Mouse (Mus musculus) small intestine, adult 2 months (tissue): ENCODE measurements around the gene Slc7a5. TPM values are rescaled to one million over a fixed set of nuclear protein-coding genes. Genes with fewer than 3 reads are reported as not detected.

Source experiments
- H3K27ac ChIP-seq: fragments of 200-500 bp; 2 replicates; pipeline ENCODE4 v1.5.1; 2012; ENCODE audit warnings: low read depth, low read length, control low read depth, inconsistent platforms; ENCODE audit not compliant: insufficient read depth
- H3K27me3 ChIP-seq: fragments of 200-500 bp; 2 replicates; pipeline ENCODE4 v1.6.1; 2012; ENCODE audit warnings: mild to moderate bottlenecking, moderate library complexity, low read length, inconsistent platforms; ENCODE audit not compliant: control insufficient read depth, insufficient read depth
- H3K36me3 ChIP-seq: fragments of 200-500 bp; 2 replicates; pipeline ENCODE4 v1.6.1; 2012; ENCODE audit warnings: mild to moderate bottlenecking, low read length, control low read depth, inconsistent platforms; ENCODE audit not compliant: control insufficient read depth, insufficient read depth
- H3K4me1 ChIP-seq: fragments of 200-500 bp; 2 replicates; pipeline ENCODE4 v1.6.1; 2012; ENCODE audit warnings: low read length, inconsistent platforms, mixed read lengths; ENCODE audit not compliant: control insufficient read depth, insufficient read depth, insufficient read length
- H3K4me3 ChIP-seq: fragments of 200-500 bp; 2 replicates; pipeline ENCODE4 v1.5.1; 2012; ENCODE audit warnings: low read depth, mild to moderate bottlenecking, control low read depth, inconsistent platforms, low read length, moderate library complexity
- CTCF ChIP-seq: fragments of 200-500 bp; IDR thresholded peaks from 2 replicates; pipeline ENCODE4 v1.5.1; 2012; ENCODE audit warnings: low read depth, mild to moderate bottlenecking, control low read depth, inconsistent platforms, low read length, moderate library complexity, mixed read lengths; ENCODE audit not compliant: insufficient replicate concordance, insufficient read length; ENCODE audit errors: extremely low read depth
- POLR2A ChIP-seq: fragments of 200-500 bp; IDR thresholded peaks from 2 replicates; pipeline ENCODE4 v1.6.1; 2012; ENCODE audit warnings: low read depth, mild to moderate bottlenecking, control low read depth, inconsistent platforms, low read length, moderate library complexity
- WGBS: fragments of 180-500 bp; shearing (Covaris S2); methylation state at CpG from one replicate; pipeline ENCODE4 v1.1.7; 2018; 5-methylcytosine and 5-hydroxymethylcytosine counted together
- polyA plus RNA-seq: library from polyadenylated mRNA; depleted of rRNA; stranded (reverse); fragments of >200 nt; gene quantifications from 2 replicates; pipeline ENCODE4 v1.2.3, GENCODE M21; 2012

Gene Slc7a5
- polyA plus RNA-seq, 1 experiment, result 11.5 TPM

GRCm38 (mm10) chr8:121871833-121872440 is 35.6 kb downstream of the Slc7a5 start:
- 10% methylated on average over 10 of the region's 10 CpGs for WGBS

GRCm38 (mm10) chr8:121870190-121870589 is 37.3 kb downstream of the Slc7a5 start:
- H3K4me1 ChIP-seq, result no peaks in the 10 kb centered on the region
- TF ChIP-seq CTCF (no peak), POLR2A (no peak)
- no peak overlapping the region for H3K4me3 ChIP-seq
- no peak overlapping the region for H3K27ac ChIP-seq
- WGBS, result 77% methylated on average over 2 of the region's 2 CpGs
- no peaks in the 10 kb centered on the region for H3K36me3 ChIP-seq
- H3K27me3 ChIP-seq, result no peaks in the 10 kb centered on the region

More at GRCm38 (mm10) chr8:121871833-121872440, 35.6 kb downstream of the Slc7a5 start:
- no peaks in the 10 kb centered on the region for H3K27me3 ChIP-seq
- no peaks in the 10 kb centered on the region for H3K4me1 ChIP-seq
- no peaks in the 10 kb centered on the region for H3K36me3 ChIP-seq
- TF ChIP-seq CTCF (no peak), POLR2A (no peak)
- no peak overlapping the region for H3K4me3 ChIP-seq
- H3K27ac ChIP-seq, result no peak overlapping the region

- WGBS, result 62% methylated on average over 7 of the region's 7 CpGs
- TF ChIP-seq CTCF (no peak), POLR2A (no peak)
- H3K27ac ChIP-seq, result no peak overlapping the region
- no peaks in the 10 kb centered on the region for H3K4me1 ChIP-seq
- H3K36me3 ChIP-seq, result no peaks in the 10 kb centered on the region
- no peaks in the 10 kb centered on the region for H3K27me3 ChIP-seq
- H3K4me3 ChIP-seq, result no peak overlapping the region
These were observed 38.6 kb downstream of the Slc7a5 start for GRCm38 (mm10) chr8:121868896-121869295.

- Histone ChIP-seq H3K4me3 (no peak overlapping the region), H3K4me1 (no peaks in the 10 kb centered on the region), H3K27me3 (no peaks in the 10 kb centered on the region), H3K36me3 (no peaks in the 10 kb centered on the region), H3K27ac (no peak overlapping the region)
- TF ChIP-seq POLR2A, result no peak
- no peak for TF ChIP-seq CTCF
- WGBS, result 90% methylated on average over 5 of the region's 5 CpGs
These were observed 39.3 kb downstream of the Slc7a5 start for GRCm38 (mm10) chr8:121868196-121868595.

GRCm38 (mm10) chr8:121865356-121865755 is 42.1 kb downstream of the Slc7a5 start:
- Histone ChIP-seq H3K4me1 (no peaks in the 10 kb centered on the region), H3K36me3 (no peaks in the 10 kb centered on the region), H3K27me3 (no peaks in the 10 kb centered on the region), H3K4me3 (no peak overlapping the region), H3K27ac (no peak overlapping the region)
- 48% methylated on average over 8 of the region's 8 CpGs for WGBS
- no peak for TF ChIP-seq CTCF
- TF ChIP-seq POLR2A, result no peak

- Histone ChIP-seq H3K27ac (no peak overlapping the region), H3K4me1 (no peaks in the 10 kb centered on the region), H3K27me3 (no peaks in the 10 kb centered on the region), H3K4me3 (no peak overlapping the region), H3K36me3 (no peaks in the 10 kb centered on the region)
- 20% methylated on average over 12 of the region's 12 CpGs for WGBS
- TF ChIP-seq POLR2A (no peak), CTCF (no peak)
These were observed 45.5 kb downstream of the Slc7a5 start for GRCm38 (mm10) chr8:121861806-121862548.

GRCm38 (mm10) chr8:121861276-121861675 is 46.2 kb downstream of the Slc7a5 start:
- no peak overlapping the region for H3K27ac ChIP-seq
- no peak overlapping the region for H3K4me3 ChIP-seq
- no peaks in the 10 kb centered on the region for H3K36me3 ChIP-seq
- TF ChIP-seq POLR2A (no peak), CTCF (no peak)
- H3K4me1 ChIP-seq, result no peaks in the 10 kb centered on the region
- WGBS, result 46% methylated on average over 6 of the region's 6 CpGs
- no peaks in the 10 kb centered on the region for H3K27me3 ChIP-seq

GRCm38 (mm10) chr8:121857747-121858146 is 49.7 kb downstream of the Slc7a5 start:
- Histone ChIP-seq H3K27ac (no peak overlapping the region), H3K4me1 (no peaks in the 10 kb centered on the region), H3K4me3 (no peak overlapping the region), H3K27me3 (no peaks in the 10 kb centered on the region), H3K36me3 (no peaks in the 10 kb centered on the region)
- 59% methylated on average over 2 of the region's 2 CpGs for WGBS
- TF ChIP-seq CTCF (no peak), POLR2A (no peak)
